Mouse (Mus musculus): Measurements from ENCODE around the gene Fgfr2. TPM values are rescaled to one million over a fixed set of nuclear protein-coding genes. Genes with fewer than 3 reads are reported as not detected.

Fgfr2 gene
- polyA plus RNA-seq, 1 experiment from 2014 or later, result 121 TPM

- no peaks in the 10 kb centered on the region for H3K27me3 ChIP-seq
- no peak overlapping the region for H3K9ac ChIP-seq
- no peak overlapping the region for H3K4me3 ChIP-seq
- no peak overlapping the region for H3K27ac ChIP-seq
- H3K4me1 ChIP-seq, result peaks cover 48% of the 10 kb centered on the region
- no peak for ATAC-seq (ENCODE audit: insufficient number of reproducible peaks, insufficient read depth, low FRiP score, low TSS enrichment)
- no peaks in the 10 kb centered on the region for H3K9me3 ChIP-seq
- H3K4me2 ChIP-seq (replicated peaks), result no peak overlapping the region
- 0 out of 2 replicates have a peak, but pooled peaks cover 14% of the 10 kb centered on the region for H3K36me3 ChIP-seq
These were observed 2424.7 kb downstream of the Fgfr2 start for GRCm38 (mm10) chr7:130698480-130698879.

- no peaks in the 10 kb centered on the region for H3K9me3 ChIP-seq
- ATAC-seq (ENCODE audit: insufficient number of reproducible peaks, insufficient read depth, low FRiP score, low TSS enrichment), result no peak
- no peaks in the 10 kb centered on the region for H3K27me3 ChIP-seq
- H3K4me2 ChIP-seq (replicated peaks), result no peak overlapping the region
- no peak overlapping the region for H3K27ac ChIP-seq
- H3K9ac ChIP-seq, result no peak overlapping the region
- 0 out of 2 replicates have a peak, but pooled peaks cover 14% of the 10 kb centered on the region for H3K36me3 ChIP-seq
- 82% methylated on average over 16 of the region's 16 CpGs for WGBS
- peaks cover 53% of the 10 kb centered on the region for H3K4me1 ChIP-seq
- no peak overlapping the region for H3K4me3 ChIP-seq
These were observed 2426.6 kb downstream of the Fgfr2 start for GRCm38 (mm10) chr7:130696347-130697234.

- Histone ChIP-seq H3K9me3 (no peaks in the 10 kb centered on the region), H3K4me1 (peaks cover 61% of the 10 kb centered on the region), H3K4me2 (replicated peaks) (peak overlapping the region; percentile 22; the same call in 1 of the 2 replicates), H3K27ac (peak overlapping the region; percentile 43; the same call in 1 of the 2 replicates), H3K27me3 (no peaks in the 10 kb centered on the region), H3K4me3 (no peak overlapping the region), H3K9ac (no peak overlapping the region), H3K36me3 (0 out of 2 replicates have a peak, but pooled peaks cover 10% of the 10 kb centered on the region)
- WGBS, result 77% methylated on average over 13 of the region's 13 CpGs
- no peak for ATAC-seq (ENCODE audit: insufficient number of reproducible peaks, insufficient read depth, low FRiP score, low TSS enrichment)
These were observed 2427.3 kb downstream of the Fgfr2 start for GRCm38 (mm10) chr7:130695669-130696338.

- no peaks in the 10 kb centered on the region for H3K36me3 ChIP-seq
- no peak for ATAC-seq (ENCODE audit: insufficient number of reproducible peaks, insufficient read depth, low FRiP score, low TSS enrichment)
- H3K4me3 ChIP-seq, result peak overlapping the region; percentile 79
- H3K9me3 ChIP-seq, result no peaks in the 10 kb centered on the region
- peak overlapping the region; percentile 89 for H3K9ac ChIP-seq
- H3K4me2 ChIP-seq (replicated peaks), result peak overlapping the region; percentile 87
- peak overlapping the region; percentile 99 for H3K27ac ChIP-seq
- 15% methylated on average over 11 of the region's 11 CpGs for whole genome bisulfite sequencing
- H3K27me3 ChIP-seq, result no peaks in the 10 kb centered on the region
- H3K4me1 ChIP-seq, result peaks cover 63% of the 10 kb centered on the region
These were observed 2429.4 kb downstream of the Fgfr2 start for GRCm38 (mm10) chr7:130693800-130694193.

GRCm38 (mm10) chr7:130692943-130693799 is 2430.0 kb downstream of the Fgfr2 start:
- peaks cover 57% of the 10 kb centered on the region for H3K4me1 ChIP-seq
- WGBS, result 3% methylated on average over 19 of the region's 19 CpGs
- no peaks in the 10 kb centered on the region for H3K36me3 ChIP-seq
- H3K9me3 ChIP-seq, result no peaks in the 10 kb centered on the region
- peak overlapping the region; percentile 89 for H3K9ac ChIP-seq
- peak; percentile 38; the same call in 1 of the 2 replicates for ATAC-seq (ENCODE audit: insufficient number of reproducible peaks, insufficient read depth, low FRiP score, low TSS enrichment)
- peak overlapping the region; percentile 79 for H3K4me3 ChIP-seq
- H3K27me3 ChIP-seq, result no peaks in the 10 kb centered on the region
- peak overlapping the region; percentile 87 for H3K4me2 ChIP-seq (replicated peaks)
- H3K27ac ChIP-seq, result peak overlapping the region; percentile 99

- Histone ChIP-seq H3K4me3 (peak overlapping the region; percentile 79), H3K36me3 (no peaks in the 10 kb centered on the region), H3K27ac (peak overlapping the region; percentile 99), H3K4me1 (peaks cover 59% of the 10 kb centered on the region), H3K9ac (peak overlapping the region; percentile 89), H3K27me3 (no peaks in the 10 kb centered on the region), H3K9me3 (no peaks in the 10 kb centered on the region), H3K4me2 (replicated peaks) (peak overlapping the region; percentile 87)
- peak; percentile 85 for ATAC-seq (ENCODE audit: insufficient number of reproducible peaks, insufficient read depth, low FRiP score, low TSS enrichment)
- WGBS, result under 1% methylated on average over 39 of the region's 39 CpGs
These were observed 2430.7 kb downstream of the Fgfr2 start for GRCm38 (mm10) chr7:130692392-130692942.

- Histone ChIP-seq H3K4me2 (replicated peaks) (peak overlapping the region; percentile 87), H3K4me1 (peaks cover 63% of the 10 kb centered on the region), H3K9ac (peak overlapping the region; percentile 89; the same call in 1 of the 2 replicates), H3K27me3 (no peaks in the 10 kb centered on the region), H3K9me3 (no peaks in the 10 kb centered on the region), H3K27ac (peak overlapping the region; percentile 99), H3K4me3 (peak overlapping the region; percentile 79), H3K36me3 (no peaks in the 10 kb centered on the region)
- 28% methylated on average over 2 of the region's 2 CpGs for WGBS
- no peak for ATAC-seq (ENCODE audit: insufficient number of reproducible peaks, insufficient read depth, low FRiP score, low TSS enrichment)
These were observed 2431.2 kb downstream of the Fgfr2 start for GRCm38 (mm10) chr7:130691931-130692330.

GRCm38 (mm10) chr7:130690869-130691268 is 2432.3 kb downstream of the Fgfr2 start:
- 58% methylated on average over 6 of the region's 6 CpGs for WGBS
- no peak for ATAC-seq (ENCODE audit: insufficient number of reproducible peaks, insufficient read depth, low FRiP score, low TSS enrichment)
- Histone ChIP-seq H3K36me3 (no peaks in the 10 kb centered on the region), H3K27ac (no peak overlapping the region), H3K4me3 (no peak overlapping the region), H3K9me3 (no peaks in the 10 kb centered on the region), H3K4me1 (peaks cover 52% of the 10 kb centered on the region), H3K4me2 (replicated peaks) (no peak overlapping the region), H3K27me3 (no peaks in the 10 kb centered on the region), H3K9ac (no peak overlapping the region)

- H3K4me3 ChIP-seq, result no peak overlapping the region
- H3K9ac ChIP-seq, result no peak overlapping the region
- H3K36me3 ChIP-seq, result no peaks in the 10 kb centered on the region
- peaks cover 30% of the 10 kb centered on the region for H3K4me1 ChIP-seq
- H3K27ac ChIP-seq, result no peak overlapping the region
- H3K9me3 ChIP-seq, result no peaks in the 10 kb centered on the region
- ATAC-seq (ENCODE audit: insufficient number of reproducible peaks, insufficient read depth, low FRiP score, low TSS enrichment), result no peak
- H3K4me2 ChIP-seq (replicated peaks), result no peak overlapping the region
- WGBS, result 83% methylated on average over 4 of the region's 4 CpGs
- no peaks in the 10 kb centered on the region for H3K27me3 ChIP-seq
These were observed 2434.5 kb downstream of the Fgfr2 start for GRCm38 (mm10) chr7:130688601-130689000.

- Histone ChIP-seq H3K9me3 (no peaks in the 10 kb centered on the region), H3K4me2 (replicated peaks) (no peak overlapping the region), H3K27ac (0 out of 2 replicates have a peak overlapping the region, but pooled peaks have one; percentile 18), H3K9ac (no peak overlapping the region), H3K4me3 (no peak overlapping the region), H3K27me3 (no peaks in the 10 kb centered on the region), H3K36me3 (no peaks in the 10 kb centered on the region), H3K4me1 (peaks cover 9% of the 10 kb centered on the region; the same call in 1 of the 2 replicates)
- 75% methylated on average over 4 of the region's 4 CpGs for WGBS
- no peak for ATAC-seq (ENCODE audit: insufficient number of reproducible peaks, insufficient read depth, low FRiP score, low TSS enrichment)
These were observed 2441.4 kb downstream of the Fgfr2 start for GRCm38 (mm10) chr7:130681798-130682197.

GRCm38 (mm10) chr7:130678414-130678813 is 2444.7 kb downstream of the Fgfr2 start:
- Histone ChIP-seq H3K4me2 (replicated peaks) (no peak overlapping the region), H3K9ac (no peak overlapping the region), H3K9me3 (no peaks in the 10 kb centered on the region), H3K27ac (no peak overlapping the region), H3K27me3 (no peaks in the 10 kb centered on the region), H3K4me3 (no peak overlapping the region), H3K4me1 (peaks cover 10% of the 10 kb centered on the region; the same call in 1 of the 2 replicates), H3K36me3 (peaks cover 5% of the 10 kb centered on the region; the same call in 1 of the 2 replicates)
- WGBS, result 77% methylated on average over 6 of the region's 6 CpGs
- ATAC-seq (ENCODE audit: insufficient number of reproducible peaks, insufficient read depth, low FRiP score, low TSS enrichment), result no peak

Measured in embryonic facial prominence, embryonic 12.5 days (tissue).